Mouse (Mus musculus) gonadal fat pad, adult 2 months (tissue): Measurements from ENCODE around the gene Soga3. TPM values are rescaled to one million over a fixed set of nuclear protein-coding genes. Genes with fewer than 3 reads are reported as not detected.

Source experiments
- DNase-seq: peaks from one replicate; pipeline ENCODE4 v3.0.0-alpha.2; 2012; ENCODE audit warnings: low read depth
- polyA plus RNA-seq: library from polyadenylated mRNA; depleted of rRNA; stranded (reverse); fragments of >200 nt; gene quantifications from 2 replicates; pipeline ENCODE4 v1.2.3, GENCODE M21; 2012; rRNA removed

Soga3 gene
- 0.07 and 0.13 TPM in 2 replicates for polyA plus RNA-seq

DNA sequence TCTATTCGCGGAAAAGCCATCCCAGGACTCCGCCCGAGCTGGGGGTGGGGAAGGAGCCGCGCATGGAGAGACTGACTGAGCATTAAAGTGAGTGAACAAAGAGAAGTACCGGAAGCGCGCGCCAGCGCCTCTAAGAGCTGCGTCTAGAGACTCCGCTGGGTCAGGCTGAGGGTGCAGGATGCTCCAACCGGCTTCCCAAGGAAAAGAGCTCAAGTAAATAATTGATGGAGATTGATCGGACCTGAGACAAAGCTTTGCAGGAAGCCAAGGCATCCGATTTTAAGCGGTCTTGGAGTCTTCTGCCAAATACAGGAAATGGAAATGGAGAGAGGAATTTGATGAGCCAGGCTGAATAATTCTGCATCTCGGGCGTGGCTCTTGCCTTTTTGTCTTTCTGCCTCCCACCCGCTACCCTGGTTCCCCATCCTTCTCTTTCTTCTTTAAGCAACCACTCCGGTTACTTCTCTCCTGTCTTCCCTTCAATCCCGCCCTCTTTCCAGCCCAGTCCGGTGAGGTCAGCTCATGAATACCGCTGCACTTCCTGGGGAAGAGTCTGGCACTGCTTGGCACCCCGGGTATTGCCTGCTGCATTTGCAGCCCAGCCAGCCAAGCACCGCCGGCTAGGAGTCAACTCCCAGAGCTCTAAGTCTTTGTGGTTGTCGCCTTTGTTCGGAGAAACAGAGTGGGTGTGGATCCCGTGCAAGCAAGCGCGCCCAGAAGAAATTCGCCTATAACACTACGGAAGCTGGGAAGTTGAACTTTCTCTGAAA, at the start of gene Soga3:
Gene Soga3, plus strand, starts transcription at position 274 of the 770 bp plus-strand sequence.
- DNase-seq, result no peak

DNA sequence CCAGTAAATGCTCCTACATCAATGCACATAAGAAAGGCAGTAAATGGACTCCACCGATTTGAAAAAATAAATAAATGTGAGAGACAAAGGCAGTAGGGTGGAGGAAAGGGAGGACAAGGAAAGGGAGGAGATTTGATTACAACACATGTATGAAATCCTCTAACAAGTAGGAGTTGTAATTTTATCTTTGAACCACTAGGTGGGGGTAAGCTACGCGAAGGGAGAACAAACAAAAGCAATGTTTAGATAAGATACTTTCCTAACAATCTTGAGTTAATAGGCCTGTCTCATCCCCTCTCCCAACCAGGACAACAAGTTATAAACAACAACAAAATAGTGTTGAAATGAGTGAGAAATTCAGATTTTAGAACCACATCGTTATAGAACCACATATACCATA, 36.7 kb upstream of the Soga3 start:
- DNase-seq, result no peak

DNA sequence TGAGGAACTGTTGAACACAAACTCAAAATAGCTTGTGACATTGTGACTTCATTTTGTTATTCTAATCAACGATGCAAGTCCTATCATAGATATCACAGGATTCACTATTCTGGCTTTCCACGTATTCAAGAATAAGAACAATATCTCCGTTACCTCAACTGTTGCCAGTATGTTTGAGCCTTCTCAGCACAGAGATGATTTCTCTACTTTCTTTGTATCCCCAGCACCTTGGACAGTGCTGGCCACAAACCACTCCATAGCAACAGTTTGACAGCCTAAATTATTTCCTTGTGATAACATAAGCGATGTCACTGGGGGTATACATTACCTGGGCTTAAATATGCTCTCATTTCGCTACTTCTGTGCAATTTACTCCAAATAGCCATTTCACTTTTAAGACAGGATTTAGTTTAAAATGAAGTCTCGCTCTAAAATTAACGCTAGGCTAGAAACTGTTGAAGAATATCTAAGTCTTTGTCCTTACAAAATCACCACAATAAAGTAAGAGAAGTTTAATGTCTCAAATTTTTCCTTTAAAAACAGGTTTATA, 1.0 kb upstream of the Soga3 start:
- DNase-seq, result no peak

DNA sequence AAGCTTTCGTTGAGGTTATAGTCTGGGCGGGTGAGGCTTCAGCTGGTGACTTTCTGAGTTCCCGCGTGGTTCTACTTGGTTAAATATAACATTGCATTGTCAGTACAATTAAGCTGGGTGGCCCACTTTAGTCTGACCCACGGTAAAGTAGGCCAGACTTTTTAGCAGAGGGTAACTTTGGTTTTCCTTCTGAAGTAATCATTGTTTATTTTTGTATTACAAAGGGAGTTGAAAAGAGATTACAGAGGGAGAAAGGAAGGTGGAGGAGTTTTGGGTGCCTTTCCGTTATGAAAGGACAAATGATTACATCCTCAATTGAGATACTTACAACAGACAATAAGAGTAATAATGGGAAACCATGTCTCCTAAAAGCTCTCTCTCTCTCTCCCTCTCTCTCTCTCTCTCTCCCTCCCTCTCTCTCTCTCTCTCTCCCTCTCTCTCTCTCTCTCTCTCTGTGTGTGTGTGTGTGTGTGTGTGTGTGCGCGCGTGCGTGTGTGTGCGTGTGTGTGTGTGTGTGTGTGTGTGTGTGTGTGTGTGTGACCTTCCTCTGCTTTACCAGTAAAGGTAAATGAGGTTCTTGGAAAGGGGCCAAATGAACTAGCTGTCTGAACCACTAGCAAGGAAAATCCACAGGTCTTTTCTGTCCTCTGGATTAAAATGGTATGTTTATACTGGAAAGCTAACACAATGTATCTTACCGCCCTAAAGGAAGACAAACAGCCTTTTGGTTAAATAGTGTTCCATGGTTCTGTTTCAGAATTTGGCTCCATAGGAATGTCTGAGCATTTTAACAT, 1.2 kb downstream of the Soga3 start:
- DNase-seq, result no peak

- DNase-seq, result no peak
These were observed 2.7 kb downstream of the Soga3 start for GRCm38 (mm10) chr10:29146198-29146857.

GRCm38 (mm10) chr10:29146858-29147640, 3.4 kb downstream of the Soga3 start:
- DNase-seq, result no peak

GRCm38 (mm10) chr10:29147641-29147990, 4.0 kb downstream of the Soga3 start:
- DNase-seq, result no peak

DNA sequence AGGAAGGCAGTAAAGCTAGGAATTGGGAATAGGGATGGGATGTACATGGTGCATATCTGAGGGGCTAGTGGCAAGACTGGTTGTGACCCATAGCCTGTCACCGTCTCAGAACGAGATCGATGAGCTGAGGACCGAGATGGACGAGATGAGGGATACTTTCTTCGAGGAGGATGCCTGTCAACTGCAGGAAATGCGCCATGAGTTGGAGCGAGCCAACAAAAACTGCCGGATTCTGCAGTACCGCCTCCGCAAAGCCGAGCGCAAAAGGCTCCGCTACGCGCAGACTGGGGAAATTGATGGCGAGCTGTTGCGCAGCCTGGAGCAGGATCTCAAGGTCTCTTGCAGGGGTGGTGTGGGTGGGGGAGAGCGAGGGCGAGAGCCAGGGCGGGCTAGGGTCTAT, 4.4 kb downstream of the Soga3 start:
- no peak for DNase-seq

GRCm38 (mm10) chr10:29155304-29155703, 11.7 kb downstream of the Soga3 start:
- no peak for DNase-seq

DNA sequence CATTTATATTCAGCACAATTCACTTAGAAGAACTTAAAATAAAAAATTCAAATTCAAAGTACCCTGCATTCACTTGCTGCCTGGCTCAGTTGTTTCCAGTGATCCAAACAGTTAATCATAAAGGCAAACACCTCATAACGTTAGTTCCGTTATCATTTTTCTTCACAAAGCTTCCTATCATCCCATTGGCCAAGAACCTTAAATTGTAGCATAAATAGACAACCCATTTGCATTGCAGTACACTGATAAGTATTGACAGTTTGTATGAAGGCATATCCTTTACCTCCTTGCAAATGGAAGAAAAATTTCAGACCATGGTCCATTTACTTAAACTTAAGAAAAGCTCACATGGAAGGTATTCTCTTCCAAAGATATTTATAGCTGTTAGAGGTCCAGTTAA, 18.0 kb downstream of the Soga3 start:
- DNase-seq, result no peak

- DNase-seq, result no peak
These were observed 30.1 kb downstream of the Soga3 start for GRCm38 (mm10) chr10:29173778-29174177.

DNA sequence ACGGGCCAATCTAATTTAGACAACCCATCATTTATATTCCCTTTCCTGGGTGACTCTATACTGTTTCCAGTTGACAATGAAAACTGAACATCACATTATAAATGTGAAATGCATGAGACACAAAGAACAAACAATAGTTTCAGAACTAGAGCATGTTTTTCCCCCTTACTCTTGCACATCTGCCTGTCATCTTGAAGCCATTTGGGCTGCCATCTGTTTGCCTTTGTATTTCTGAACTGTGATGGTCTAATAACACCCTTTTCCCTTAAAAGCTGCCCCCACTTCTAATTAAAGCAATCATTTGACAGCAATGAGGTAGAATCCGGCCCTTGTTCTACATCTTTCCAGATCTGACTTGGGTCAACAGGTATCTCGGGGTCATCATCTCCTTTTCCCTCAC, 32.0 kb downstream of the Soga3 start:
- no peak for DNase-seq

DNA sequence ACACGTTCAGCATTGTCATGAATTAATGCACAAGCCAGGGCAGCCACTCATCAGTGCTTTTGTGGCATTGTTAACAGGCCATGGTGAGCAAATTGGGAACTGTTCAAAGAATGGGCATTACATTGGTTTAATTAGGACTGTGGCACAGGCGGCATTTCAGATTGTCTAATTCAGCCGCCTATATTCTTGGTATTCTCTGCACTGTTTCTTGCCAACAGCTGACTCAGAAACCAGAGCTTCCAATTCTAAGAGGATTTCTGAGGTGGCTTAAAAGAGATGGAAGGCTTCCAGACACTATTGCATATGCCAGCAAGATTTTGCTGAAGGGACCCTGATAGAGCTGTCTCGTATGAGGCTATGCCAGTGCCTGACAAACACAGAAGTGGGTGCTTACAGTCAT, 33.2 kb downstream of the Soga3 start:
- no peak for DNase-seq

GRCm38 (mm10) chr10:29178003-29178402, 34.4 kb downstream of the Soga3 start:
- DNase-seq, result no peak

GRCm38 (mm10) chr10:29180210-29180609, 36.6 kb downstream of the Soga3 start:
- DNase-seq, result no peak

GRCm38 (mm10) chr10:29181046-29181445, 37.4 kb downstream of the Soga3 start:
- DNase-seq, result no peak

DNA sequence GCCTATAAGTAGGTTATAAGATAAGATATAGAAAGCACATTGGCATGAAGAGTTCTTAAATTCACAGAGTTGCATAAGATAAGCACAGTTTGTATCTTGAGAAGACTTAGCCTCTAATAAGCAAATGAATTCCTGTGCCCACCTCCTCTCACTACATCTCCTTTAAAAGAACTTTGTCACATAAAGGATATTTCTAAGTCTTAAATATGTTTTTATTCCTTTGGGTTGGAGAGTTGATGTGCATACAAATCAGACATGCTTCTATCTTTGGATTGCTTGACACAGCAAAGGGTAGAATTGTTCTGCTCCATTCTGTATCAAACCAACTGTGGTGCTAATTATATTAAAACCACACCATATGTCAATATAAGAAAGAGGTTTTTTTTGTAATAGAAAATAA, 50.1 kb downstream of the Soga3 start:
- DNase-seq, result no peak

DNA sequence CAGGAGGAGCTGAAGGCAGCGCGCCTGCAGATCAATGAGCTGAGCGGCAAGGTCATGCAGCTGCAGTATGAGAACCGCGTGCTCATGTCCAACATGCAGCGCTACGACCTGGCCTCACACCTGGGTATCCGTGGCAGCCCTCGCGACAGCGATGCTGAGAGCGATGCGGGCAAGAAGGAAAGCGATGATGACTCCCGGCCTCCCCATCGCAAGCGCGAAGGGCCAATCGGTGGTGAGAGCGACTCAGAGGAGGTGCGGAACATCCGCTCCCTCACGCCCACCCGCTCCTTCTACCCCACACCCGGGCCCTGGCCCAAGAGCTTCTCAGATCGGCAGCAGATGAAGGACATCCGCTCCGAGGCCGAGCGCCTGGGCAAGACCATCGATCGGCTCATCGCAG, 53.2 kb downstream of the Soga3 start:
- DNase-seq, result no peak

GRCm38 (mm10) chr10:29198642-29199041, 55.0 kb downstream of the Soga3 start, which contains the start of gene Gm49353:
Gene Gm49353, plus strand, starts transcription at chr10:29198954.
- no peak for DNase-seq

DNA sequence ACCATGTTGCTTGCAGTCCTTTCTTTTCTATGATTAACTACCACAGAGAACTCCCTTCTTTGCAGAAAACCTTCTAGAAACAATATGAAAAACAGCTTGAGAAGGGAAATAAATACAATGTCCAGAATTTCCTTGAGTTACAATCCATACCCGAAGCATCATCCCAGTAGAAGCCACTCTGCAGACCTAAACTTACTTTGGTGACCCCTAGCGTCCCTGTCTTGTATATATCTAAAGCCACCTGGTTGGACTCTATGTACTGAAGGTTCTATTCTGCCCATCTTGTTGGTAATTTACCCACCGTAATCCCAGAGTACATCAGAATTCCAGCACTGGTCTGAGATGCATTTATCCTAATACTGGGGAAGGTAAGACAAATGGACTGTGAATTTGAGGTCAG, 56.2 kb downstream of the Soga3 start:
- DNase-seq, result no peak

- DNase-seq, result no peak
These were observed 57.0 kb downstream of the Soga3 start for GRCm38 (mm10) chr10:29200609-29201008.

- no peak for DNase-seq
These were observed 63.1 kb downstream of the Soga3 start for GRCm38 (mm10) chr10:29206730-29207129.
